Mouse (Mus musculus) cerebellum, adult 2 months (tissue): Measurements from ENCODE around the gene Tlcd2. TPM values are rescaled to one million over a fixed set of nuclear protein-coding genes. Genes with fewer than 3 reads are reported as not detected.
A peak's percentile ranks its signal among the peaks of the same experiment; 100 is the strongest.

Source experiments
- DNase-seq, 2 experiments: peaks; one replicate each; pipeline ENCODE4 v3.0.0; 2021
- H3K27ac ChIP-seq: fragments of 200-500 bp; 2 replicates; pipeline ENCODE4 v1.5.1; 2012; ENCODE audit warnings: low read length, control low read depth, inconsistent platforms; ENCODE audit not compliant: insufficient read depth
- H3K27me3 ChIP-seq: fragments of 200-500 bp; 2 replicates; pipeline ENCODE4 v1.6.1; 2012; ENCODE audit warnings: inconsistent platforms, mild to moderate bottlenecking, low read length, moderate library complexity; ENCODE audit not compliant: control insufficient read depth, insufficient read depth
- H3K4me1 ChIP-seq: fragments of 200-500 bp; 2 replicates; pipeline ENCODE4 v1.6.1; 2011; ENCODE audit warnings: low read length; ENCODE audit not compliant: control insufficient read depth, insufficient read depth
- H3K4me3 ChIP-seq: fragments of 200-500 bp; replicated peaks from 2 replicates; pipeline ENCODE3; 2011; ENCODE audit warnings: mild to moderate bottlenecking, low read depth, low read length, control low read depth; ENCODE audit not compliant: insufficient read depth
- CTCF ChIP-seq: fragments of 200-500 bp; IDR thresholded peaks from 2 replicates; pipeline ENCODE4 v1.5.1; 2011; ENCODE audit warnings: low read depth, mild to moderate bottlenecking, control low read depth, low read length, moderate library complexity, borderline replicate concordance; ENCODE audit not compliant: insufficient read depth
- POLR2A ChIP-seq: fragments of 200-500 bp; IDR thresholded peaks from 2 replicates; pipeline ENCODE4 v1.6.1; 2011; ENCODE audit warnings: low read length, control low read depth, borderline replicate concordance; ENCODE audit not compliant: insufficient read depth
- WGBS: fragments of 180-500 bp; shearing (Covaris S2); methylation state at CpG from one replicate; pipeline ENCODE4 v1.1.7; 2018; 5-methylcytosine and 5-hydroxymethylcytosine counted together
- polyA plus RNA-seq: library from polyadenylated mRNA; depleted of rRNA; stranded (reverse); fragments of >200 nt; gene quantifications from 2 replicates; pipeline ENCODE4 v1.2.3, GENCODE M21; 2012

Gene Tlcd2
- polyA plus RNA-seq, 1 experiment, result 0.56 TPM

GRCm38 (mm10) chr11:75473376-75473775, 11.9 kb downstream of the Tlcd2 start:
- H3K27me3 ChIP-seq, result no peaks in the 10 kb centered on the region
- no peak overlapping the region for H3K4me3 ChIP-seq
- no peak overlapping the region for H3K27ac ChIP-seq
- DNase-seq, result no peak
- H3K4me1 ChIP-seq, result no peaks in the 10 kb centered on the region
- 60% methylated on average over 7 of the region's 7 CpGs for WGBS
- TF ChIP-seq CTCF (no peak), POLR2A (no peak)

DNA sequence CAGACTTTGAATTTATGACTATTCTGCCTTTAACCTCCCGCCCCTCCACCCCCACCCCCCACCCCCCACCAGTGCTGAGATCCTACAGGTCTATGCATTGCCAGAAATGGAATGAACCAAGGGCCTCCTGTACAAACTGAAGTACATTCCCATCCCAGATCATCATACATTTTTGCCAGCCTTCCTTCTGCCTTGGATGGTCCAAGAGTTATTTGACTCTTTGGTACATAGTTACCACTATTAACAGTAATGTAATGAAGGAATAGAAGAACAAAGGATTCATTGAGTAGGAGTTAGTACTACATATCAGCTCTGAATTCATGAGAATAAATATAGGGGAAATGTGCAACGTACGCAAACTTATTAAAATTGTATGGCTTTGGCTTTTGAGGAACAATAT, 24.7 kb downstream of the Tlcd2 start:
- no peak overlapping the region for H3K4me3 ChIP-seq
- TF ChIP-seq POLR2A (no peak), CTCF (no peak)
- WGBS, result 24% methylated on average over 3 of the region's 3 CpGs
- no peak for DNase-seq
- H3K27me3 ChIP-seq, result no peaks in the 10 kb centered on the region
- H3K4me1 ChIP-seq, result peaks cover 4% of the 10 kb centered on the region; the same call in 1 of the 2 replicates
- no peak overlapping the region for H3K27ac ChIP-seq

- peak; percentile 98 to 99 for DNase-seq
Observed at GRCm38 (mm10) chr11:75486601-75487285, 25.2 kb downstream of the Tlcd2 start, which contains the start of gene Prpf8. Prpf8 (plus strand) TSS chr11:75486816.

DNA sequence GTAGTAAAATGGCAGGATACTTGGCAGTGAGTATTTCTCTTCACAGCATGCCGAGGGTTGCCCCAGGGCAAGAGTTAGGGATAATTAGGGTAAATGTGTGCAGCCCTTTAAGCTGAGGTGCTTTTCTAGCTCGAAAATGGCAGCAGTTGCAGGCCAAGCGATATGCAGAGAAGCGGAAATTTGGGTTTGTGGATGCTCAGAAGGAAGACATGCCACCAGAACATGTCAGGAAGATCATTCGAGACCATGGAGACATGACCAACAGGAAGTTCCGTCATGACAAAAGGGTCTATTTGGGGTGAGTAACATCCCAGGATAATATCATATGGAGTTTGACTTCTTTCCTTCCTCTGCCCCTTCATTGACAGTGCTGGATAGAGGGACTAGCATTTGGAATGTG, 26.0 kb downstream of the Tlcd2 start:
- WGBS, result 36% methylated on average over 6 of the region's 6 CpGs
- no peak for DNase-seq
- Histone ChIP-seq H3K4me1 (peaks cover 4% of the 10 kb centered on the region; the same call in 1 of the 2 replicates), H3K27me3 (no peaks in the 10 kb centered on the region), H3K4me3 (peak overlapping the region; percentile 77), H3K27ac (no peak overlapping the region)
- no peak for TF ChIP-seq POLR2A
- TF ChIP-seq CTCF, result no peak

More at GRCm38 (mm10) chr11:75486601-75487285, 25.2 kb downstream of the Tlcd2 start, which contains the start of gene Prpf8:
- peak within 1 kb of the TSS; percentile 91 for H3K27ac ChIP-seq
- WGBS, result under 1% methylated on average over 52 of the region's 52 CpGs
- TF ChIP-seq CTCF, result no peak
- TF ChIP-seq POLR2A, result peak; percentile 79
- peaks cover 4% of the 10 kb centered on the region; the same call in 1 of the 2 replicates for H3K4me1 ChIP-seq
- peak within 1 kb of the TSS; percentile 77 for H3K4me3 ChIP-seq
- H3K27me3 ChIP-seq, result no peaks in the 10 kb centered on the region

GRCm38 (mm10) chr11:75494296-75495049, 33.0 kb downstream of the Tlcd2 start:
- no peaks in the 10 kb centered on the region for H3K27me3 ChIP-seq
- no peak overlapping the region for H3K4me3 ChIP-seq
- no peak for TF ChIP-seq CTCF
- TF ChIP-seq POLR2A, result no peak
- WGBS, result 94% methylated on average over 10 of the region's 10 CpGs
- H3K27ac ChIP-seq, result no peak overlapping the region
- H3K4me1 ChIP-seq, result no peaks in the 10 kb centered on the region
- DNase-seq, result no peak

- Histone ChIP-seq H3K4me3 (no peak overlapping the region), H3K27me3 (no peaks in the 10 kb centered on the region), H3K4me1 (no peaks in the 10 kb centered on the region), H3K27ac (no peak overlapping the region)
- TF ChIP-seq POLR2A (no peak), CTCF (no peak)
- DNase-seq, result no peak
- WGBS, result 12% methylated on average over 1 of the region's 1 CpGs
Observed at GRCm38 (mm10) chr11:75498126-75498525, 36.6 kb downstream of the Tlcd2 start.

DNA sequence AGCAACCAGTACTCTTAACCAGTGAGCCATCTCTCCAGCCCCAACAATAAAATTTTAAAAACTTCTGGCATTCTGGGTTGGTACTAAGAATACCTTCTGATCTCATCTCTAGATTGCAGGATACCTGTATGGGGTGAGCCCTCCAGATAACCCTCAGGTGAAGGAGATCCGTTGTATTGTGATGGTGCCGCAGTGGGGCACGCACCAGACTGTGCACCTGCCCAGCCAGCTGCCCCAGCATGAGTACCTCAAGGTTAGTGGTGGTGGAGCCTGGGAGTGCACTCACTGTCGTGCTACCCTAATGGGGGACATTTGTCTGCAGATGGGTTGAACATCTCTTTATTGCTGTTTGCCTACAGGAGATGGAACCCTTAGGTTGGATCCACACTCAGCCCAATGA, 46.6 kb downstream of the Tlcd2 start:
- H3K4me1 ChIP-seq, result peaks cover 4% of the 10 kb centered on the region; the same call in 1 of the 2 replicates
- H3K4me3 ChIP-seq, result no peak overlapping the region
- no peak overlapping the region for H3K27ac ChIP-seq
- no peak for DNase-seq
- WGBS, result 89% methylated on average over 4 of the region's 4 CpGs
- no peak for TF ChIP-seq POLR2A
- TF ChIP-seq CTCF, result no peak
- H3K27me3 ChIP-seq, result no peaks in the 10 kb centered on the region

- WGBS, result 78% methylated on average over 8 of the region's 8 CpGs
- H3K27me3 ChIP-seq, result no peaks in the 10 kb centered on the region
- TF ChIP-seq CTCF, result no peak
- no peak for TF ChIP-seq POLR2A
Observed at GRCm38 (mm10) chr11:75508904-75509303, 47.4 kb downstream of the Tlcd2 start.

More at GRCm38 (mm10) chr11:75508904-75509303, 47.4 kb downstream of the Tlcd2 start:
- Histone ChIP-seq H3K27ac (no peak overlapping the region), H3K4me3 (no peak overlapping the region), H3K4me1 (peaks cover 4% of the 10 kb centered on the region; the same call in 1 of the 2 replicates)
- DNase-seq, result no peak
